Mouse (Mus musculus): ENCODE measurements at regions not wholly inside any gene's neighbourhood (a gene's known extent, or its start where the extent isn't known, plus 50 kb on each side); places are given as distances from the start of the nearest gene placed in this dataset.

DNA sequence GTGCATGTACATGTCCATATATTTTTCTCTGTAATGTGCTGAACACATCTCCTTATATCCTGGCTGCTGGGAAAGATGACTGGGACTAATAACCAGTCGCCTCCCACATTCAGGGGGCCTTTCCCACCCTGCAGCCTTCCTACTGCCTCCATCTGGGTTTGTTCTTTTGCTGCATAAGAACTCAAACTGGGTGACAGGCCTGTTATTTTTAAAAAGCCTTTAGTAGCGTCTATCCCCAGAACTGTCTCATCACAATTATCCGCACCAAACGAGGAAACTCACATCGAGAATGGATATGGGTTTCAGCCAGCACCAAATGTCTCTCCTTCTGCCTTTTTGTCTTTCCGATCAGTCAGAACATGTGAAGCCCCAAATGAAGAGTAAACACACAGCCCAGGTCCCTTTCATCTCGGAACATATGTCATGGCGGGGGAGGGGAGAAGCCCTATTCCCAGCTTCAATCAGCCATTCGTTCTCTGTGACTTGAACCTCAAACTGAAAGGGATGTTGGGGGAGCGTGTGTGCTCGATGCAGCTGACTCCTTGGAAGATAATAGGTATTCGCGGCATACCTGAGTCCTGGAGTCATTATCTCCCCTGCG is 128.3 kb upstream of the Noct start:
- WGBS = 48% methylated on average over 14 of the region's 14 CpGs
- Histone ChIP-seq H3K27ac (peak overlapping the region; percentile 30), H3K27me3 (ENCODE audit: insufficient read depth, poor library complexity, severe bottlenecking) (no peaks in the 10 kb centered on the region), H3K4me3 (no peak overlapping the region), H3K9me3 (peaks cover 5% of the 10 kb centered on the region; the same call in 1 of the 2 replicates), H3K4me1 (replicated peaks) (peaks cover 18% of the 10 kb centered on the region), H3K36me3 (no peaks in the 10 kb centered on the region)
- DNase-seq (ENCODE audit: low spot score) = no peak

DNA sequence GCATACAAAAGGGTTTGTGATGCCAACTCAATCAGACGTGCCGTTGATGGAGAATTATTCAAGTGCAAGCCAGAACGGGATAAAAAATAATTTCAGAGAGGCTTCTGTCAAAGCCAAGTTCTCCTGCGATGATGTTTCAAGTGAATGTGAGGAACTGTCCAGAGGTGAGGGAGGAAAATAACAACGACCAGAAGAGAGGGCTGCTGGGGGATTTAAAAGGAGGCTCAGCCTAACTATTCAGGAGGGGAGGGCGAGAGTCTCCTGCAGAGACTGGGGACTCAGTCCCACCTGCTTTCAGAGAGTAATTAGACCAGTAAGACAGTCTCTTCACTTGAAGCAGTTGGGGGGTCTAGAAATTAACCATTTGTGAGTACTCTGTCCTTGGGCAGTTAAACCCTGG is 127.7 kb upstream of the Noct start:
- 45% methylated on average over 6 of the region's 6 CpGs for WGBS
- no peaks in the 10 kb centered on the region for H3K36me3 ChIP-seq
- H3K27me3 ChIP-seq (ENCODE audit: insufficient read depth, poor library complexity, severe bottlenecking) = no peaks in the 10 kb centered on the region
- H3K4me3 ChIP-seq = no peak overlapping the region
- H3K9me3 ChIP-seq = peaks cover 5% of the 10 kb centered on the region; the same call in 1 of the 2 replicates
- H3K4me1 ChIP-seq (replicated peaks) = peaks cover 18% of the 10 kb centered on the region
- H3K27ac ChIP-seq = 0 out of 2 replicates have a peak overlapping the region, but pooled peaks have one; percentile 30
- no peak for DNase-seq (ENCODE audit: low spot score)

GRCm38 (mm10) chr3:51097362-51097761 is 126.9 kb upstream of the Noct start:
- H3K4me1 ChIP-seq (replicated peaks) = peaks cover 18% of the 10 kb centered on the region
- no peak for DNase-seq (ENCODE audit: low spot score)
- peaks cover 5% of the 10 kb centered on the region; the same call in 1 of the 2 replicates for H3K9me3 ChIP-seq
- H3K4me3 ChIP-seq = no peak overlapping the region
- 85% methylated on average over 10 of the region's 10 CpGs for WGBS
- no peaks in the 10 kb centered on the region for H3K27me3 ChIP-seq (ENCODE audit: insufficient read depth, poor library complexity, severe bottlenecking)
- H3K27ac ChIP-seq = 0 out of 2 replicates have a peak overlapping the region, but pooled peaks have one; percentile 16
- no peaks in the 10 kb centered on the region for H3K36me3 ChIP-seq

DNA sequence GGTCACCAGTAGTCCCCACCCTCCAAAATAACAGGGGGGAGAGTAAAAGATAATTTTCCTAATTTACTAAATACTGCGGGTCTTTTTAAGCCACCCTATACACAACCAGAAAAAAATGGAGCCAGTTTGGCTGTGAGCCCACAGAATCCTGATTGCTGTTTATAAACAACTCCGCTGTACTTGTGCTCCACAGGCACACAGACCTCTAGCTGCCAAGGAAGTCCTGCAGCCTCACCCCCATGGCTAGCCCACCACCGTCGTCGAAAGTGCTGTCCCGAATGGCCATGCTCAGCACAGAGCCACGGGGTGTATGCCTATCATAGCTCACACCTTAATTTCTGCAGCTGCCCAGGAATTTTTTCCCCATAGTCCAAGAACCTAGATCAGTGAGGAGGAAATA is 124.3 kb upstream of the Noct start:
- peaks cover 18% of the 10 kb centered on the region for H3K4me1 ChIP-seq (replicated peaks)
- WGBS = 89% methylated on average over 7 of the region's 7 CpGs

GRCm38 (mm10) chr3:51108639-51109202 is 115.5 kb upstream of the Noct start:
- Histone ChIP-seq H3K4me1 (replicated peaks) (peaks cover 18% of the 10 kb centered on the region), H3K9me3 (0 out of 2 replicates have a peak, but pooled peaks cover 5% of the 10 kb centered on the region), H3K4me3 (no peak overlapping the region), H3K36me3 (no peaks in the 10 kb centered on the region), H3K27me3 (ENCODE audit: insufficient read depth, poor library complexity, severe bottlenecking) (no peaks in the 10 kb centered on the region), H3K27ac (no peak overlapping the region)
- 38% methylated on average over 12 of the region's 12 CpGs for WGBS
- peak; percentile 18 for DNase-seq (ENCODE audit: low spot score)

More for the DNA sequence above, 124.3 kb upstream of the Noct start:
- Histone ChIP-seq H3K27ac (no peak overlapping the region), H3K9me3 (peaks cover 5% of the 10 kb centered on the region; the same call in 1 of the 2 replicates), H3K27me3 (ENCODE audit: insufficient read depth, poor library complexity, severe bottlenecking) (no peaks in the 10 kb centered on the region), H3K4me3 (no peak overlapping the region), H3K36me3 (no peaks in the 10 kb centered on the region)
- no peak for DNase-seq (ENCODE audit: low spot score)

DNA sequence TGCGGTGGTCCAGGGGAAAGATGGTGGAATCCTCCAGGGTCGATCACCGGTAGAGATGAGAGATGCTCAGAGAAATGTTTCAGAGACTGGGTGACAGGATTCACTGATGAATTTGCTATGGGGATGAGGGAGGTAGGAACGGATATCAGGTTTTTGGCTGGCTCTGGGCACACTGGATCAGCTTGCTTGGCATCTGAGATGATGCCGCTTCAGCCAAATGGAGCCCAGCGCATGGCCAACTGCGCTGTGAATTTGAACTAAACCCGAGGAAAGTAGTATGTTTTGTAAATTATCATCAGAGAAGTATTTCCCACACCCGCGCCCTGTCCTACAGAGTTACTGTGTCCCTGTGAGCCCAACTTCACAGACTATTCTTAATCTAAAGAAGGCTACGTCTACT is 113.0 kb upstream of the Noct start:
- H3K36me3 ChIP-seq = no peaks in the 10 kb centered on the region
- 96% methylated on average over 11 of the region's 11 CpGs for WGBS
- no peak overlapping the region for H3K4me3 ChIP-seq
- DNase-seq (ENCODE audit: low spot score) = no peak
- no peak overlapping the region for H3K27ac ChIP-seq
- no peaks in the 10 kb centered on the region for H3K27me3 ChIP-seq (ENCODE audit: insufficient read depth, poor library complexity, severe bottlenecking)
- 0 out of 2 replicates have a peak, but pooled peaks cover 3% of the 10 kb centered on the region for H3K9me3 ChIP-seq
- H3K4me1 ChIP-seq (replicated peaks) = peaks cover 18% of the 10 kb centered on the region

DNA sequence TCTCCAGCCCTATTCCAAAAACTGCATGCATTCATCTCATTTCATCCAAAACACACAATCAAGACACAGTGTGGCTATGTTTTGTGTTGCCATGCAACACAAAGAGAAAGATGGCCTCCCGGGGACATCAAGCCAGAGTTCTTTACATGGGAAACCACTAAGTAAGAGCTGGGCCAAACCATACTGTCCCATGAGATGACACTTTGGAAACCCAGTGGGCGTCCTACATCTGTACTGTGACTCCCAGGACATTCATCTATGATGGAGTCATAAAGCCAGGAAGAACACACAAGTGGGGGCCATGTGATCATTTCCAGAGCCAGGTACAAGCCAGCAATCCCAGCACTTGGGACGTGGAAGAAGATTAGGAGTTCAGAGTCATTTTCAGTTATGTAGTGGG is 111.9 kb upstream of the Noct start:
- Histone ChIP-seq H3K4me1 (replicated peaks) (peaks cover 18% of the 10 kb centered on the region), H3K27me3 (ENCODE audit: insufficient read depth, poor library complexity, severe bottlenecking) (no peaks in the 10 kb centered on the region), H3K4me3 (no peak overlapping the region), H3K36me3 (no peaks in the 10 kb centered on the region), H3K9me3 (0 out of 2 replicates have a peak, but pooled peaks cover 3% of the 10 kb centered on the region), H3K27ac (no peak overlapping the region)
- no peak for DNase-seq (ENCODE audit: low spot score)
- WGBS = 83% methylated on average over 3 of the region's 3 CpGs

- H3K4me1 ChIP-seq (replicated peaks) = no peaks in the 10 kb centered on the region
- 0 out of 2 replicates have a peak, but pooled peaks cover 3% of the 10 kb centered on the region for H3K9me3 ChIP-seq
- no peaks in the 10 kb centered on the region for H3K27me3 ChIP-seq (ENCODE audit: insufficient read depth, poor library complexity, severe bottlenecking)
- no peak for DNase-seq (ENCODE audit: low spot score)
- no peak overlapping the region for H3K4me3 ChIP-seq
- H3K27ac ChIP-seq = no peak overlapping the region
- no peaks in the 10 kb centered on the region for H3K36me3 ChIP-seq
- 73% methylated on average over 2 of the region's 2 CpGs for WGBS
Observed at GRCm38 (mm10) chr3:51115921-51116320, 108.3 kb upstream of the Noct start.

DNA sequence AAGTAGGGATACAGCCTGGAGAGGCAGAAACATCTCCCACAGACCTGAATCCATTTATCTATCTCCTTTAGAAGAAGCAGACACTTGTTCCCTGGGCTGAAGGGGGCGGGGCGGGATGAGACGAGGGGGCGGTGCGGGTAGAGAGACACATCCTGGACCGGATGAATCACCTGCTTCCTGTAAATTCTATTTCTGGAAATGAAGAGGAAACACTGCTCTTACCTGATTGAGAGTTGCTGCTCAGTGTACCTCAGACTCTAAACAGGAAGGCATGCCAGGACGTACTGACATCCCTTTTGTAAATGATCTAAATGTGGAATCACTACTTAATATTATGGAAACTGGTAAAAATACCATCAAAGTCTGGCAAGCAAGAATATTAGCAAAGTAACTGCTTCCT is 105.5 kb upstream of the Noct start:
- Histone ChIP-seq H3K4me1 (replicated peaks) (no peaks in the 10 kb centered on the region), H3K36me3 (no peaks in the 10 kb centered on the region), H3K27me3 (ENCODE audit: insufficient read depth, poor library complexity, severe bottlenecking) (no peaks in the 10 kb centered on the region), H3K4me3 (no peak overlapping the region), H3K27ac (no peak overlapping the region), H3K9me3 (no peaks in the 10 kb centered on the region)
- 88% methylated on average over 7 of the region's 7 CpGs for WGBS
- DNase-seq (ENCODE audit: low spot score) = no peak

- Histone ChIP-seq H3K4me1 (replicated peaks) (no peaks in the 10 kb centered on the region), H3K27ac (no peak overlapping the region), H3K27me3 (ENCODE audit: insufficient read depth, poor library complexity, severe bottlenecking) (no peaks in the 10 kb centered on the region), H3K9me3 (no peaks in the 10 kb centered on the region), H3K36me3 (no peaks in the 10 kb centered on the region), H3K4me3 (no peak overlapping the region)
- DNase-seq (ENCODE audit: low spot score) = no peak
- 89% methylated on average over 12 of the region's 12 CpGs for WGBS
Observed at GRCm38 (mm10) chr3:51120522-51120921, 103.7 kb upstream of the Noct start.

DNA sequence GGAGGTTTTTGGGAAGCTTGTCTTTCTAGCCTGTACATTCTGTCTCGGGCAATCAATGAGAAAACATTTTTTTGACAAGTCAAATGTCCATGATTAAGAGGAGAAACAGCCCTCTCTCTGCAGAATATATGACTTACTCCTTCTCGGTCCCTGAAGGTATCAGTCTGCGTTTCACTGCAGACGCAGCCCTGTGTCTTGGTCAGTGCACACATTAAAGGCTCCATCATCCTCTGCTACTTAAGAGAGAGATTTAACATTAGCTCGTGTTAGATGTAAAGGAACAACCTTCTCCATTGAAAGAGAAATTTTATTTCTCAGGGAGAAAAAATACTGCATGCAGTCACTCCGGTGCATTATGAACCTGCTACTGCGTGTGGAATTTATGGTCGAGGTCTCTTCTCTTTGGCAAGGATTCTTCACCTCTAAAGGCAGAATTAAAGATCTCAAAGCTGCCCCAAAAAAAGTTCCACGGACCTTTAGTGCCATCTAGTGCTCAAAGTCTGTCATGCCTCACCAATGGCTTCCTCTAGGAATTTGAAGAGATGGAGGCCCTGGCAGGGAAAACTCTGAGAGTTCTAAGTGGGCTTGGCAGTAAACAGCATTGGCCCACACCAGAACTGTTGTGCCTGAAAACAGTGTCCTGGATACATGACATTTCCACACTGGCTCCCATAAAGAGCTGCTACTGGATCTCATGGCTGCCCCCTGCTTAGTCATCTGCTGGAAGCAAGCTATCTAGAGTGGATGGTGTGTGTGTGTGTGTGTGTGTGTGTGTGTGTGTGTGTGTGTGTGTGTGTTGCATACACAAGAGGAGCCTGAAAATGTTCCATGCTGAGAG is 102.3 kb upstream of the Noct start:
- Histone ChIP-seq H3K9me3 (no peaks in the 10 kb centered on the region), H3K4me1 (replicated peaks) (no peaks in the 10 kb centered on the region), H3K36me3 (no peaks in the 10 kb centered on the region), H3K27me3 (ENCODE audit: insufficient read depth, poor library complexity, severe bottlenecking) (no peaks in the 10 kb centered on the region), H3K27ac (no peak overlapping the region), H3K4me3 (no peak overlapping the region)
- peak; percentile 74 for DNase-seq (ENCODE audit: low spot score)
- WGBS = 46% methylated on average over 9 of the region's 9 CpGs

DNA sequence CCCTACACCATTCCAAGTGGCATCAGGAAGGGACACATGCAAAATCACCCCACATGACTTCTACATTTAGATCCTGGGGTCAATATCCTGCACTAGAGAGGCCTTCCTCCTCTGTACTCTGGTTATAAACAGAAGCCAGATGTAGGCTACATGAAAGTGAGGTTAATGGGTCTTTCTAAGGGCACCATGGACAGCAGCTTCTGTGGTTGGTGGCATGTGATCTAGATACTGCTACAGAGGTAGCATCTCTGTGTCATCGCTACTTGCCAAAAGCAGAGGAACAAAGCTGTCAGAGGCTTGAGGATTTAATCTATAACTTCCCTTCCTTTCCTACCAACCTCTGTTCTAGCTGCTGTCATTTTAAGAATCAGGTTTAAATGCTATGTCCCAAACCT is 101.7 kb upstream of the Noct start:
- no peaks in the 10 kb centered on the region for H3K36me3 ChIP-seq
- WGBS = 95% methylated on average over 1 of the region's 1 CpGs
- no peak for DNase-seq (ENCODE audit: low spot score)
- H3K9me3 ChIP-seq = no peaks in the 10 kb centered on the region
- H3K4me1 ChIP-seq (replicated peaks) = no peaks in the 10 kb centered on the region
- H3K27me3 ChIP-seq (ENCODE audit: insufficient read depth, poor library complexity, severe bottlenecking) = no peaks in the 10 kb centered on the region
- no peak overlapping the region for H3K27ac ChIP-seq
- H3K4me3 ChIP-seq = no peak overlapping the region

DNA sequence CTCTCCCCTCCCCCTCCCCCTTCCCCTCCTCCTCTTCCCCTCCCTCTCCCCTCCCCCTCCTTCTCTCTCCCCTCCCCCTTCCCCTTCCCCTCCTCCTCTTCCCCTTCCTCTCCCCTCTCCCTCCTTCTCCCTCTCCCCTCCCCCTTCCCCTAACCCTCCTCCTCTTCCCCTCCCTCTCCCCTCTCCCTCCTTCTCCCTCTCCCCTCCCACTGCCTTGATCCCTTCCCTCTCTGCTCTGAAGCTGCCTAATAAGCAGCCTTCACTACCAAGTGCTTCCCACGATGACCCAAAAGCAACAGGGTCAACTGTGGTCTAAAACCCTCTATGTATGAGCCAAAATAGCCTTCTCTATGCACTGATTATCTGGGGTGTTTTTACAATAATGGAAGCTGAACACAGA is 96.4 kb upstream of the Noct start:
- 91% methylated on average over 1 of the region's 1 CpGs for WGBS
- DNase-seq (ENCODE audit: low spot score) = no peak
- Histone ChIP-seq H3K27me3 (ENCODE audit: insufficient read depth, poor library complexity, severe bottlenecking) (no peaks in the 10 kb centered on the region), H3K9me3 (no peaks in the 10 kb centered on the region), H3K27ac (no peak overlapping the region), H3K4me3 (no peak overlapping the region), H3K36me3 (no peaks in the 10 kb centered on the region), H3K4me1 (replicated peaks) (no peaks in the 10 kb centered on the region)
